Mouse (Mus musculus): ENCODE measurements around the gene Mdm2. TPM values are rescaled to one million over a fixed set of nuclear protein-coding genes. Genes with fewer than 3 reads are reported as not detected.

Gene Mdm2
- polyA plus RNA-seq, 1 experiment = 36.0 TPM

DNA sequence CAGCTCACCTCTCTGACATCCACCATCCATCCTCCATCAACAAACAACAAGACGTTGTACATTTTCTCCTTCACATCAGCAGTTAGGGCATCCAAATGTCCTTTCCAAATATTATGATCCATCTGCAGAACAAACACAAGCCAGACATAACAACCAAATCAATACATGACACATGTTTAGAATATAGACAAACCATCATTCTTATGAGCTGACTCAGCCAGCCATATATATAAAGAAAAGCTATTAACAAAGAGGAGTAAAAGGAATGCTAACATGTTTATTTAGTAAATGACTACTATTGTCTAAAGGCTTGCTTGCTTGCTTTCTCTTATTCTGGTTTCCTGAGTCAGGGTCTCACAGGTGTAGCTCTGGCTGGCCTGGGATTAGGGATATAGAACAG, 46.7 kb upstream of the Mdm2 start:
- Histone ChIP-seq H3K27me3 (ENCODE audit: control insufficient read depth, insufficient read depth, insufficient read length) (no peaks in the 10 kb centered on the region), H3K4me3 (ENCODE audit: insufficient read depth, poor library complexity, severe bottlenecking) (no peak overlapping the region), H3ac (ENCODE audit: control insufficient read depth, insufficient read length, low read depth) (no peak overlapping the region), H3K79me3 (ENCODE audit: low read depth) (no peaks in the 10 kb centered on the region), H3K36me3 (ENCODE audit: control insufficient read depth, insufficient read depth) (peaks cover 91% of the 10 kb centered on the region), H3K79me2 (ENCODE audit: control insufficient read depth, insufficient read depth) (no peaks in the 10 kb centered on the region)
- TF ChIP-seq MAX (IDR thresholded peaks at IDR 0.05) (no peak), MYOD1 (IDR thresholded peaks at IDR 0.05; ENCODE audit: control insufficient read depth, insufficient read length, low read depth) (no peak), CEBPB (IDR thresholded peaks at IDR 0.05; ENCODE audit: low read depth) (no peak), MYOG (IDR thresholded peaks at IDR 0.05; ENCODE audit: control insufficient read depth, extremely low read depth, insufficient read length) (no peak), CTCF (IDR thresholded peaks at IDR 0.05; ENCODE audit: control insufficient read depth, insufficient read depth, insufficient read length) (no peak), USF1 (IDR thresholded peaks at IDR 0.05; ENCODE audit: low read depth) (no peak), FOSL1 (IDR thresholded peaks at IDR 0.05; ENCODE audit: insufficient read depth, low read length, poor library complexity, severe bottlenecking) (no peak)

DNA sequence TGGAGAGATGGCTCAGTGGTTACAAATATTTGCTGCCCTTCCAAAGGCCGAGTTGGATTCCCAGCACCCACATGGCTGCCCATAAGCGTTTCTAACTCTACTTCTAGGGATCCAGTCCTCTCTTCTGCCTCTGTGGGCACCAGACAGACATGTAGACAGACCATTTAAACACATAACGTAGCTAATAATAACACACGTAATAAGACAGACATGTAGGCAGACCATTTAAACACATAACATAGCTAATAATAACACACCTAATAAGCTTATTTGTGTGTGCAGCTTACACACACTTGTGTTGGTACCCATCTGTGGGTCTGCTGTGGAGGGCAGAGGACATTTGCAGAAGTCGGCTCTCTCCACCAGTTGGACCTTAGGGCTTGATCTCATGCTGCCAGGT, 46.2 kb upstream of the Mdm2 start:
- Histone ChIP-seq H3K79me2 (ENCODE audit: control insufficient read depth, insufficient read depth) (no peaks in the 10 kb centered on the region), H3K27me3 (ENCODE audit: control insufficient read depth, insufficient read depth, insufficient read length) (no peaks in the 10 kb centered on the region), H3K79me3 (ENCODE audit: low read depth) (no peaks in the 10 kb centered on the region), H3K36me3 (ENCODE audit: control insufficient read depth, insufficient read depth) (peaks cover 91% of the 10 kb centered on the region), H3ac (ENCODE audit: control insufficient read depth, insufficient read length, low read depth) (no peak overlapping the region), H3K4me3 (ENCODE audit: insufficient read depth, poor library complexity, severe bottlenecking) (no peak overlapping the region)
- TF ChIP-seq CEBPB (IDR thresholded peaks at IDR 0.05; ENCODE audit: low read depth) = no peak
- no peak for TF ChIP-seq USF1 (IDR thresholded peaks at IDR 0.05; ENCODE audit: low read depth)
- no peak for TF ChIP-seq MAX (IDR thresholded peaks at IDR 0.05)
- TF ChIP-seq MYOD1 (IDR thresholded peaks at IDR 0.05; ENCODE audit: control insufficient read depth, insufficient read length, low read depth) = no peak
- no peak for TF ChIP-seq FOSL1 (IDR thresholded peaks at IDR 0.05; ENCODE audit: insufficient read depth, low read length, poor library complexity, severe bottlenecking)
- no peak for TF ChIP-seq CTCF (IDR thresholded peaks at IDR 0.05; ENCODE audit: control insufficient read depth, insufficient read depth, insufficient read length)
- TF ChIP-seq MYOG (IDR thresholded peaks at IDR 0.05; ENCODE audit: control insufficient read depth, extremely low read depth, insufficient read length) = no peak

GRCm38 (mm10) chr10:117755799-117756467, 45.4 kb upstream of the Mdm2 start:
- Histone ChIP-seq H3K27me3 (ENCODE audit: control insufficient read depth, insufficient read depth, insufficient read length) (no peaks in the 10 kb centered on the region), H3K36me3 (ENCODE audit: control insufficient read depth, insufficient read depth) (peaks cover 91% of the 10 kb centered on the region), H3K4me3 (ENCODE audit: insufficient read depth, poor library complexity, severe bottlenecking) (no peak overlapping the region), H3K79me3 (ENCODE audit: low read depth) (no peaks in the 10 kb centered on the region), H3ac (ENCODE audit: control insufficient read depth, insufficient read length, low read depth) (no peak overlapping the region), H3K79me2 (ENCODE audit: control insufficient read depth, insufficient read depth) (no peaks in the 10 kb centered on the region)
- no peak for TF ChIP-seq MYOD1 (IDR thresholded peaks at IDR 0.05; ENCODE audit: control insufficient read depth, insufficient read length, low read depth)
- TF ChIP-seq FOSL1 (IDR thresholded peaks at IDR 0.05; ENCODE audit: insufficient read depth, low read length, poor library complexity, severe bottlenecking) = no peak
- TF ChIP-seq CEBPB (IDR thresholded peaks at IDR 0.05; ENCODE audit: low read depth) = no peak
- no peak for TF ChIP-seq CTCF (IDR thresholded peaks at IDR 0.05; ENCODE audit: control insufficient read depth, insufficient read depth, insufficient read length)
- no peak for TF ChIP-seq MYOG (IDR thresholded peaks at IDR 0.05; ENCODE audit: control insufficient read depth, extremely low read depth, insufficient read length)
- TF ChIP-seq USF1 (IDR thresholded peaks at IDR 0.05; ENCODE audit: low read depth) = no peak
- TF ChIP-seq MAX (IDR thresholded peaks at IDR 0.05) = no peak

- H3K36me3 ChIP-seq (ENCODE audit: control insufficient read depth, insufficient read depth) = peaks cover 91% of the 10 kb centered on the region
- TF ChIP-seq MAX (IDR thresholded peaks at IDR 0.05) (no peak), USF1 (IDR thresholded peaks at IDR 0.05; ENCODE audit: low read depth) (no peak), CEBPB (IDR thresholded peaks at IDR 0.05; ENCODE audit: low read depth) (no peak), CTCF (IDR thresholded peaks at IDR 0.05; ENCODE audit: control insufficient read depth, insufficient read depth, insufficient read length) (no peak), FOSL1 (IDR thresholded peaks at IDR 0.05; ENCODE audit: insufficient read depth, low read length, poor library complexity, severe bottlenecking) (no peak), MYOG (IDR thresholded peaks at IDR 0.05; ENCODE audit: control insufficient read depth, extremely low read depth, insufficient read length) (no peak)
- H3K4me3 ChIP-seq (ENCODE audit: insufficient read depth, poor library complexity, severe bottlenecking) = no peak overlapping the region
- no peaks in the 10 kb centered on the region for H3K79me2 ChIP-seq (ENCODE audit: control insufficient read depth, insufficient read depth)
- H3ac ChIP-seq (ENCODE audit: control insufficient read depth, insufficient read length, low read depth) = no peak overlapping the region
- no peaks in the 10 kb centered on the region for H3K27me3 ChIP-seq (ENCODE audit: control insufficient read depth, insufficient read depth, insufficient read length)
- H3K79me3 ChIP-seq (ENCODE audit: low read depth) = no peaks in the 10 kb centered on the region
These were observed 44.7 kb upstream of the Mdm2 start for GRCm38 (mm10) chr10:117755086-117755798.

DNA sequence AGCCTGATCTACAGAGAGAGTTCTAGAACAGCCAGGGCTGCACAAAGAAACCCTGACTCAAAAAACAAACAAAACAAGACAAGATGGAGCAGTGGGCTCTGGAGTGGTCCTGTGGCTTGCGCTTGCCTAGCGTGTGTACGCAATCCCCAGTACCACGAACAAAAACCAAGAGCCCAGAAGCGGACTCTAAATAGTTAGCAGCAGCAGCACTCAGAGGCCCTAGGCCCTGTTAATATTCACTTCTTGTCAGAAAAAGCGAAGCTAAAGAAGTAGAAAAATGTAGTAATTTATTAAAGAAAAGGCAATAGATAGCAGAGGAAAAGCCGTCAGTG, 44.0 kb upstream of the Mdm2 start:
- no peaks in the 10 kb centered on the region for H3K27me3 ChIP-seq (ENCODE audit: control insufficient read depth, insufficient read depth, insufficient read length)
- H3ac ChIP-seq (ENCODE audit: control insufficient read depth, insufficient read length, low read depth) = no peak overlapping the region
- no peak overlapping the region for H3K4me3 ChIP-seq (ENCODE audit: insufficient read depth, poor library complexity, severe bottlenecking)
- H3K79me2 ChIP-seq (ENCODE audit: control insufficient read depth, insufficient read depth) = no peaks in the 10 kb centered on the region
- TF ChIP-seq MYOD1 (IDR thresholded peaks at IDR 0.05; ENCODE audit: control insufficient read depth, insufficient read length, low read depth) = no peak
- TF ChIP-seq CTCF (IDR thresholded peaks at IDR 0.05; ENCODE audit: control insufficient read depth, insufficient read depth, insufficient read length) = no peak
- TF ChIP-seq CEBPB (IDR thresholded peaks at IDR 0.05; ENCODE audit: low read depth) = no peak
- no peak for TF ChIP-seq MYOG (IDR thresholded peaks at IDR 0.05; ENCODE audit: control insufficient read depth, extremely low read depth, insufficient read length)
- peaks cover 91% of the 10 kb centered on the region for H3K36me3 ChIP-seq (ENCODE audit: control insufficient read depth, insufficient read depth)
- no peaks in the 10 kb centered on the region for H3K79me3 ChIP-seq (ENCODE audit: low read depth)

All from C2C12 (cell line).